ENCODE assay signal across 8 mouse cellular contexts in the genomic region with DNA sequence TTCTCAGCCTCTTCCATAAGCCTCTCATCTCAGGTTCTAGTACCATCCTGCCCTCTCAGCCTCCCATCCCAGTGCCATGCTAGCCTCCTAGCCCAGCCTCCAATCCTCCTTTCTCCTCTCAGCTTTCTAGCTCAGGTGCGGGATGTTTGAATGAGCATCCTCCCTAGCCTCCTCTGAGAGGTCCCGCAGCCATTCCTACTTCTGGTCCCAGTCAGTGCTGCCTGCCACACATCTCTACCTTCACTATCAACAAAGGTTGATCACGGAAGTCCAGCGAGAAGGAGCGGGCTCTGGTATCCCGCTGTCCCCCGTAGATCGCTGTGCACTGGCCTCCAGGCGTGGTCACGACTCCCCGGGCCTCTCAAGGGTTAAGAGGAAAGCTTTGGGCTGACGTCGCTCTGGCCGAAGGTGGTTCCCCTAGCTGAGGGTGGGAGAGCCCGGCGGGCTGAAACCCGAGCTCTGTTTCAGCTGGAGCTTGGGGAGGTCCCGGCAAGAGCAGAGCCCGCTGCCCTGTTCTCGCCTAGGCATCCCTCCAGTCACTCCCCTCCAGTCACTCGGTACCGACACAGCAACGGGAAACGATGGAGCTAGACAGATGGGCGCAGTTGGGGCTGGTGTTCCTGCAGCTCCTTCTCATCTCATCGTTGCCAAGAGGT. TPM values are rescaled to one million over a fixed set of nuclear protein-coding genes. Genes with fewer than 3 reads are reported as not detected.
DNase-seq lines count a peak whose midpoint lies in the region; ATAC-seq and TF ChIP-seq lines count a peak whose summit lies in the region.

A gene (plus strand): TSS at position 402 of the 656 bp plus-strand sequence.

- H3K79me2 ChIP-seq in heart, adult 2 months (replicated peaks; ENCODE audit: control insufficient read depth, insufficient read depth, low read length): no peaks in the 10 kb centered on the region

- H3K4me3 ChIP-seq in heart, adult 2 months: 0 out of 2 replicates have a peak within 1 kb of the TSS, but pooled peaks have one; percentile 10
- H3K4me3 ChIP-seq in kidney, embryonic 15.5 days (replicated peaks): peak within 1 kb of the TSS; percentile 44
- peak within 1 kb of the TSS; percentile 45 for H3K4me3 ChIP-seq in liver, embryonic 16.5 days (ENCODE audit: low read depth, low read length)

- H3K27ac ChIP-seq in heart, adult 2 months: no peak within 1 kb of the TSS
- peak within 1 kb of the TSS; percentile 84 for H3K27ac ChIP-seq in kidney, embryonic 15.5 days
- peak within 1 kb of the TSS; percentile 27; the same call in 1 of the 2 replicates for H3K27ac ChIP-seq in liver, embryonic 16.5 days (ENCODE audit: low read length)

- no peak for TF ChIP-seq CTCF in heart, adult 2 months (IDR thresholded peaks at IDR 0.05)

- ATAC-seq in granulocyte monocyte progenitor cell, adult 5-6 weeks (replicated peaks; ENCODE audit: poor library complexity, severe bottlenecking): peak; percentile 17; the same call in 1 of the 2 replicates
- ATAC-seq in kidney, embryonic 15.5 days (replicated peaks; ENCODE audit: low FRiP score): peak; percentile 84
- ATAC-seq in liver, embryonic 16.5 days (ENCODE audit: low read depth): peak; percentile 62

- intact Hi-C loops in heart, adult 2 months (cut with DNase I): no loop called here

- 3% methylated on average over 26 of the region's 26 CpGs for WGBS in heart, adult 2 months
- WGBS in kidney, embryonic 15.5 days: under 1% methylated on average over 26 of the region's 26 CpGs
- WGBS in liver, embryonic 16.5 days (ENCODE audit: insufficient replicate concordance): 3% methylated on average over 26 of the region's 26 CpGs

- peak; percentile 16 to 33 for DNase-seq in heart, adult 2 months
- DNase-seq in heart, adult 8-10 months (ENCODE audit: low spot score): no peak
- peak; percentile 69 for DNase-seq in embryo, embryonic 10 days (ENCODE audit: low spot score)
- DNase-seq in ovary, postnatal 10 days (ENCODE audit: low spot score): peak; percentile 24
- no peak for DNase-seq in spleen, postnatal 4 days (ENCODE audit: low spot score in 2 of 2)

- H3K36me3 ChIP-seq in heart, adult 2 months (ENCODE audit: control insufficient read depth, insufficient read depth, low read length): no peaks in the 10 kb centered on the region
- H3K36me3 ChIP-seq in kidney, embryonic 15.5 days: no peaks in the 10 kb centered on the region
- H3K36me3 ChIP-seq in liver, embryonic 16.5 days (ENCODE audit: control insufficient read depth, insufficient read depth): no peaks in the 10 kb centered on the region

- H3K9ac ChIP-seq in heart, adult 2 months (ENCODE audit: low read depth, low read length): no peak within 1 kb of the TSS
- peak within 1 kb of the TSS; percentile 15; the same call in 1 of the 2 replicates for H3K9ac ChIP-seq in kidney, embryonic 15.5 days
- H3K9ac ChIP-seq in liver, embryonic 16.5 days (ENCODE audit: low read depth, low read length): 0 out of 2 replicates have a peak within 1 kb of the TSS, but pooled peaks have one; percentile 4

- peak within 1 kb of the TSS; percentile 75 for H3K4me2 ChIP-seq in kidney, embryonic 15.5 days
- H3K4me2 ChIP-seq in liver, embryonic 16.5 days (ENCODE audit: low read depth, low read length): peak within 1 kb of the TSS; percentile 47

- no peak for TF ChIP-seq EP300 in heart, adult 2 months (IDR thresholded peaks at IDR 0.05; ENCODE audit: insufficient read depth, low read depth, low read length)

- H3K27me3 ChIP-seq in heart, adult 2 months (ENCODE audit: control insufficient read depth, insufficient read depth, low read length): peaks cover 4% of the 10 kb centered on the region
- peaks cover 12% of the 10 kb centered on the region for H3K27me3 ChIP-seq in kidney, embryonic 15.5 days
- H3K27me3 ChIP-seq in liver, embryonic 16.5 days (ENCODE audit: control insufficient read depth, insufficient read depth, low read depth, low read length): no peaks in the 10 kb centered on the region; the same call in 1 of the 2 replicates

- peak; percentile 37; the same call in 1 of the 2 replicates for TF ChIP-seq POLR2A in heart, adult 2 months (IDR thresholded peaks at IDR 0.05; ENCODE audit: insufficient read depth, low read depth, low read length)

- H3K9me3 ChIP-seq in kidney, embryonic 15.5 days (replicated peaks): no peaks in the 10 kb centered on the region
- H3K9me3 ChIP-seq in liver, embryonic 16.5 days (replicated peaks; ENCODE audit: control insufficient read depth, low read length): no peaks in the 10 kb centered on the region

- H3K4me1 ChIP-seq in heart, adult 2 months (ENCODE audit: control insufficient read depth, insufficient read depth, low read length): no peaks in the 10 kb centered on the region
- H3K4me1 ChIP-seq in kidney, embryonic 15.5 days: peaks cover 45% of the 10 kb centered on the region
- H3K4me1 ChIP-seq in liver, embryonic 16.5 days (ENCODE audit: control insufficient read depth, low read depth, low read length): no peaks in the 10 kb centered on the region; the same call in 1 of the 2 replicates

RNA-seq across cellular contexts. Expression of the gene that starts here (rescaled TPM):
- total RNA-seq in heart, adult 2 months (2021): 1 to 10 TPM; 1.4 to 1.7 TPM
- polyA plus RNA-seq in heart, adult 2 months (2012; rRNA removed): 4.5 and 7.7 TPM in 2 replicates
- total RNA-seq in heart, adult 8-10 months (2022): 1 to 10 TPM; 1.3 to 2.8 (median 2.4) TPM
- not detected in 2 replicates for total RNA-seq in granulocyte monocyte progenitor cell, adult 5-6 weeks (2014; fragmentation: Nextera tagmentation)
- not detected in 2 replicates for total RNA-seq in granulocyte monocyte progenitor cell, adult 5-6 weeks (2017)
- 26.0 and 27.9 TPM in 2 replicates for polyA plus RNA-seq in kidney, embryonic 15.5 days (2015; fragmentation: Nextera tagmentation; extraction: Ambion mirVana)
- polyA plus RNA-seq in liver, embryonic 16.5 days (2015; fragmentation: Nextera tagmentation; extraction: Ambion mirVana): 8.6 TPM in 2 replicates

Comparison
In these comparisons a context has a peak if more than half of its experiments do, and no peak if none do; other contexts are left out.
1. DNase-seq: peak in heart, adult 2 months (2 of 2), embryo, embryonic 10 days (single experiment) and ovary, postnatal 10 days (single experiment); none in heart, adult 8-10 months (single experiment) and spleen, postnatal 4 days (0 of 2).
2. Peak in ATAC-seq in granulocyte monocyte progenitor cell, adult 5-6 weeks; RNA of the gene not detected or under 1 TPM.
3. ATAC-seq: peak in every context shown above with its lines; median percentile 84 in kidney, embryonic 15.5 days; 62 in liver, embryonic 16.5 days; 17 in granulocyte monocyte progenitor cell, adult 5-6 weeks.
4. Peak in every context shown above with its lines, with median percentiles within 50 percentile points of each other: H3K4me3 ChIP-seq.